Mouse (Mus musculus) ES-E14 (cell line): ENCODE measurements around the gene Cenpa.

Experiments
- HCFC1 ChIP-seq: IDR thresholded peaks from 2 replicates; pipeline ENCODE4 v1.6.1; 2012; ENCODE audit warnings: low read length, inconsistent platforms, borderline replicate concordance; ENCODE audit not compliant: insufficient read depth
- ZNF384 ChIP-seq: IDR thresholded peaks from 2 replicates; pipeline ENCODE4 v1.6.1; 2012; ENCODE audit warnings: low read depth, low read length, inconsistent platforms

- TF ChIP-seq HCFC1 (no peak), ZNF384 (no peak)
Measured at GRCm38 (mm10) chr5:30683993-30684392, 17.4 kb downstream of the Cenpa start.
